Mouse (Mus musculus): ENCODE data around the gene Asb9.

The Asb9 gene

DNA sequence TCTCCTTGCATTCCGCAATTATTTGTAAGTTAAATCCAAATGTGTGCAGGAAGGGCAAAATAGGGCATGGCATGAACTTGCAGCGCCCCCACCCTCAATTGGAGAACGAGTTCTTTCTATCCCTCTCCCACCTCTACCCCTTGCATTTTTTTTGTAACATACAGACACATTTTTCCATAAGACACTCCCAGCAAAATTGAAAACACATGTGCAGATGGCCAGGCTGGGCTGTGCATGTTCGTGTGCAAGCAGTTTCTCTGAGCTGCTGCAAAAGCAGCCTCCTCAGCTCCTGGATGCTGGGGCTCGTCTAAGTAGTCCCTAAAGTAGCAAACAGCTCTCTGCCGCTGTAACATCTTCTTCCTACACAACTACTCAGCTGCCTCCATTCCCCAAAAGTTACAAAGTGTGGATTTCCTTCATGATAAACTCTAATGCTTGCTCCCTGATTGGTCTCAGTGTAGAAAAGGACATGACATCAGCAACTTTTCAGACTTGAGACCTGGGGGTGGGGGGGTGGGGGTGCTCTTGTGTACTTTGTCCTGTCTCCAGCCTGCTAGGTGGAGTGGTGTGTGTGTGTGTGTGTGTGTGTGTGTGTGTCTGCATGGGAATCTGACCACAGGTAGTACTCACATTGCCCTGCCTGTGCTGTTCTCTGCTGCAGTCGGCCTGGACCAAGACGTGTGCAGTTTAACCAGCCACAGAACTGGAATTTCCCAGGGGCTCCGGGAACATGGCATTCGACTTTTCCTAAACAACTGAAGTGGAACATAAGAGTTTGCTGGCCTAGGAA lies at the start of gene Asb9:
Gene Asb9, plus strand, starts transcription at position 619 of the 790 bp plus-strand sequence.
- no peak for DNase-seq (ENCODE audit: low read depth, low spot score)

DNA sequence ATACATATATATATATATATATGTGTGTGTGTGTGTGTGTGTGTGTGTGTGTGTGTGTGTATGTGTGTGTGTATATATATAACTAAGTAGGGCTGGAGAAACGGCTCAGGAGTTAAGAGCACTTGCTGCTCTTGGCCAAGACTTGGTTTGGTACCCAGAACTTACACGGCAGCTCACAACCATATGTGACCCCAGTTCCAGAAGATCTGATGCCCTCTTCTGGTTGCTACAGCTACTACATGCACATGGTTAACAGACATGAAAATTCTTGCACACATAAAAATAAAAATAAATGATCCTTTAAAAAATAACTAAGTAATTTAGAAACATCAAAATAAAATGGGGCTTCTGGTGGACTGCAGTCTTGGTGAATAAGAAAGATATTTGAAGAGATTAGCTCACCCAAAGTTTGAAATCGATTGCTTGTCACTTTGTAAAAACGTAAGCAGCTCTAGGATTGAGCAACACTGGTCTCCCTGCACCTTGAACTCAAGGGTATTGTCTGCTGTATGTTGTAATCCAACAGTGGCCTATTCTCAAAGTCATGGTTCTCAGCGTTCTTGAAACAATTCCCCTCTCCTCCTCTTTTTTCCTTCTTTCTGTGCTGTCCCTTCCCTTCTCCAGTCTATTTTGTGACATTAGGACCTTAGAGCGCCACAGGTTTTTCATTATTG lies 46.8 kb upstream of the Asb9 start:
- no peak for DNase-seq (ENCODE audit: low read depth, low spot score)

DNA sequence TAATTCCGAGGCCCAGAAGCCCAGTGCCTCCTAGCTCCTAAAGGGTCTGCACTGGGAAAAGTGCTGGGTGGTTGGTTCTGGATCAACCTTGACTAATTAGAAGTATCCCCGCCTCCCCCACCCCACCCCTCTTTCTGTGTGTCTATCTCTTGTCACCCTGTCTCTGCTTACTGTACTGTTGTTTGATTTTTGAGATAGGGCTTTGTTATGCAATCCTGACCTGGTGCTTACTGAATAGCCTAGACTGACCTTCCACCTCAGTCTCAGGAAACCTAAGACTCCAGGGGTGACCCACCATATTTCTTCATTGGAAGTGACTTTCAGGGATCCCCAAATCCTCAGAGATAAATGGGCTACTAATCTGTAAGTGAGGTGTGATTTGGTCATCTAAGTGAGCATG lies 3.9 kb upstream of the Asb9 start:
- no peak for DNase-seq (ENCODE audit: low read depth, low spot score)

DNA sequence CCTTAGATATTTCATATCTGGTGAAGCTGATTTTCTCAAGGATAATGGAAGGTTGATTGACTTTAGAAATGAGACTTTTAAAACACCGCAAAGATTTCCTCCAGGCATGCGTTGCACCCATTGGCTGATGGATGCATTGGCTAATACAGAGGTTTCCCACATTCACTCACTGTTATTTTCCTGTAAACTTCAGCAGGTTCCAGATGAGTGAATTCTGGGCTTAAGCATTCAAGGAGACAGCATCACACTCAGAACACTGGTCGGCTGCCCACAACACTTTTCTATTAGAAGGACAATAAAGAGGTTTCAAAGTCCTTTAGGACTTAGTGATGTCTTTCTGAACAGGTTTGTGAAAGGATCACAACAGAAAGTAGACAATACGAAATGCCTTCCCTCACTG lies 941 bp downstream of the Asb9 start:
- no peak for DNase-seq (ENCODE audit: low read depth, low spot score)

GRCm38 (mm10) chrX:164508728-164509127 lies 2.6 kb downstream of the Asb9 start:
- no peak for DNase-seq (ENCODE audit: low read depth, low spot score)

DNA sequence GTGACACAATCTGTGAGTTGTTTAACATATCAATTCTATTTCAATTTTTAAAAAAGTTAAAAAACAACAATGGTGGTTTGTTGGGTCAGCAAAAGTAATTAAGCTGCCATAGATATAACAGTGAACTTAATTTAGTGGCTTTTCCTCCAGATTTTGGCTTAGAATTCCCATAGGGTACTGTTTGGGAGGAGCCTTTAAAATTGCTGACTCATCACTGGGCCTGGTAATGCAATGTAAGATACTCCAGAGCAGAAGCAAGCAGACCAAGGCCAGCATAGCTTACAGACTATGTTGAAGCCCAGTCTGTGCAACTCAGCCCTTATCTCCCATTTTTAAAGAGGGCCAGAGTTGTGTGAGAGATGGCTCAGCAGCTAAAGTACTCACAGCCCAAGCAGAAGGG lies 16.0 kb downstream of the Asb9 start:
- no peak for DNase-seq (ENCODE audit: low read depth, low spot score)

- DNase-seq (ENCODE audit: low read depth, low spot score): no peak
These were observed 20.4 kb downstream of the Asb9 start for GRCm38 (mm10) chrX:164526566-164526965.

DNA sequence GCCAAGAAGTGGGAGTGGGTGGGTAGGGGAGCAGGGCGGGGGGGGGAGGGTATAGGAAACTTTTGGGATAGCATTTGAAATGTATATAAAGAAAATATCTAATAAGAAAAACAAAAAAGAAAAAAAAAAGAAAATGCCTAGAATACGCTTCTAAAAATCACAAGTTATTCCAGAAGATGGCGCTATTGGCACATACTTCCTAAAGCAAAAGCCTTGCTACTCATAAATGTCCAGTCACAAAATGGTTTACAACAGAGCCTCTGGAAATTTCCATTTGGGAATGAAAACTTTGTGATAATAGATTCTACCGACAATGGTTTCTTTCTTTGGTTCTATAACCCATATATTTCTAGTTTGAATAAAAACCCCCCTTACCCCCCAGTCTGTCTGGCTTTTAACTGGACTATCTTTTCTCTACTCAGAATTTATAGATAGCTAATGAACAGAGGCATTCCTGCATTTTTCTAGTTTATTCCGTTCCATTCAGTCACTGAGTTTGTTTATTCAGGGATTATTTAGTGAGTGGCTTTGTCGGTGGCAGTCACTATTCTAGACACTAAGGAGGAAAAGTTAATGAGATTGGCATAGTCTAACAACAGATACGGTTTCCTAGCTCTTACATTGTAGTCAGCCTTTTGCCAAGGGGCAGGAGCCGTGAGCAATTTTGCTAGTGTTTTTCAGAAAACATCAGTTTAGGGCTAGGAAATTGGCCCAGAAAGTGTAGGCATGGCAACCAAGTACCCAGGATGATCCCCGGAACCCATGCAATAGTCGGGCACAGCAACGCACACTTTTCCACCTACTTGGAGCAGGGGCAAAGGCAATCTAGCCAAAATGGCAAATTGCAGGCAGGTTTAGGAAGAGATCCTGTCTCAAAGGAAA lies 35.5 kb downstream of the Asb9 start:
- DNase-seq (ENCODE audit: low read depth, low spot score): peak; percentile 44

- DNase-seq (ENCODE audit: low read depth, low spot score): no peak
These were observed 64.1 kb downstream of the Asb9 start for GRCm38 (mm10) chrX:164570195-164570594.

DNA sequence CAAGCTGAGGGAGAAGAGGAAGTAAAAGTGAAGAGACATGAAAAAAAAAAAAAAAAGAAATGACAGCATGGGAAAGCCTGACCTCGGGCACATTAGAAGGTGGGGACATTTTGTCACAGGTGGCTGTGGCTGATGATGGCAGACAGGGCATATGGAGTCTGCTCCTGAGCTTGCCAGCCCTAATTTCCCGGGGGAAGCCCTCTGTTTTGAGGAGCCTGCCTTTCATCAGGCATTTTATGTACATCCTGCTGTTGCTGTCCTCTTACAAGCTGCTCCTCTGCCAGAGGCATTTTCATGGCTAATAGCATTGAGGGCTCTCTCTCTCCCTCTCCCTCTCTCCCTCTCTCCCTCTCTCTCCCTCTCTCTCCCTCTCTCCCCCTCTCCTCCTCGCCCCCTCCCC lies 70.8 kb downstream of the Asb9 start:
- DNase-seq (ENCODE audit: low read depth, low spot score): no peak

Measured in retina, postnatal 7 days (tissue).